Mouse (Mus musculus) C2C12 (cell line): ENCODE results near the gene Sox5. TPM values are rescaled to one million over a fixed set of nuclear protein-coding genes. Genes with fewer than 3 reads are reported as not detected.
"Not testable (repeated sequence)": the region's sequence is repeated elsewhere in the genome, so short reads cannot be mapped to it uniquely, and the experiment has no call there.

ENCODE experiments used
- H3K27me3 ChIP-seq: one replicate; pipeline ENCODE4 v1.6.1; 2011; ENCODE audit not compliant: control insufficient read depth, insufficient read depth, insufficient read length
- H3K36me3 ChIP-seq: one replicate; pipeline ENCODE4 v1.6.1; 2011; ENCODE audit not compliant: control insufficient read depth, insufficient read depth
- H3K4me3 ChIP-seq: one replicate; pipeline ENCODE4 v1.5.1; 2011; ENCODE audit warnings: mild to moderate bottlenecking, control low read depth; ENCODE audit not compliant: poor library complexity, insufficient read depth, severe bottlenecking
- H3K79me2 ChIP-seq: one replicate; pipeline ENCODE4 v1.6.1; 2011; ENCODE audit not compliant: control insufficient read depth, insufficient read depth
- H3K79me3 ChIP-seq: one replicate; pipeline ENCODE4 v1.6.1; 2011; ENCODE audit warnings: low read depth, control low read depth
- H3ac ChIP-seq: one replicate; pipeline ENCODE3; 2011; ENCODE audit warnings: low read depth; ENCODE audit not compliant: control insufficient read depth, insufficient read length
- CEBPB ChIP-seq: IDR thresholded peaks from one replicate; pipeline ENCODE4 v1.6.1; 2011; ENCODE audit warnings: low read depth, mild to moderate bottlenecking, control low read depth, moderate library complexity
- CTCF ChIP-seq: IDR thresholded peaks from one replicate; pipeline ENCODE4 v1.5.1; 2011; ENCODE audit not compliant: control insufficient read depth, insufficient read depth, insufficient read length
- FOSL1 ChIP-seq: IDR thresholded peaks from one replicate; pipeline ENCODE4 v1.8.0; 2011; ENCODE audit warnings: mild to moderate bottlenecking, low read length; ENCODE audit not compliant: poor library complexity, insufficient read depth, severe bottlenecking
- MAX ChIP-seq: IDR thresholded peaks from one replicate; pipeline ENCODE4 v1.6.1; 2011; ENCODE audit warnings: mild to moderate bottlenecking, control low read depth
- MYOD1 ChIP-seq: IDR thresholded peaks from one replicate; pipeline ENCODE4 v1.6.1; 2011; ENCODE audit warnings: low read depth; ENCODE audit not compliant: control insufficient read depth, insufficient read length
- MYOG ChIP-seq: IDR thresholded peaks from one replicate; pipeline ENCODE4 v1.6.1; 2011; ENCODE audit not compliant: control insufficient read depth, insufficient read length; ENCODE audit errors: extremely low read depth
- USF1 ChIP-seq: IDR thresholded peaks from one replicate; pipeline ENCODE4 v1.6.1; 2011; ENCODE audit warnings: low read depth, mild to moderate bottlenecking, control low read depth, moderate library complexity
- polyA plus RNA-seq: library from polyadenylated mRNA; unstranded; fragments of >200 nt; fragmentation: generic; extraction: Trizol; gene quantifications from one replicate; pipeline ENCODE4 v1.2.1, GENCODE M21; 2012; ENCODE audit warnings: missing spikeins

Gene Sox5
- polyA plus RNA-seq, 1 experiment: 0.07 TPM

GRCm38 (mm10) chr6:144197209-144198119 is 584.3 kb downstream of the Sox5 start:
- Histone ChIP-seq H3K79me2 (no peaks in the 10 kb centered on the region), H3ac (no peak overlapping the region), H3K4me3 (no peak overlapping the region), H3K27me3 (no peaks in the 10 kb centered on the region), H3K79me3 (no peaks in the 10 kb centered on the region), H3K36me3 (no peaks in the 10 kb centered on the region)
- TF ChIP-seq FOSL1: no peak
- no peak for TF ChIP-seq MYOD1
- TF ChIP-seq MYOG: no peak
- no peak for TF ChIP-seq CTCF
- no peak for TF ChIP-seq MAX
- no peak for TF ChIP-seq CEBPB
- no peak for TF ChIP-seq USF1

DNA sequence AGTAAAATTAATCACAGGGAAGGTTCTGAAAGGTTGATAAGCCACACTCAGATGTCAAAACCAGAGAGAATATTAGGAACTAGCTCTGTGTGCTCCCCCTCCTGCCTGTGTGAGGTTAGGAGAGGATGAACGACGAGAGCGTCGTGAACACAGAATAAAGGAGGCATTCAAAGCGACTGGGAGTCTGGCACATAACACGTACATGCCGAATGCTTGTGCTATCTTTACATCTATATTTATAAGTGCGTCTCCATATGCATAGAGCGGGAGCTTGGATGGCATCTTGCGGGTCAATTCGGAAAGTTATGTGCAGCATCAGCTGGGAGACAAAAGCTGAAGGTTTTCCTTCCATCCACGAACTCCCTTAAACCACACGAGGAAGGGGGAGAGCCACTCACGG is 585.8 kb downstream of the Sox5 start:
- Histone ChIP-seq H3K4me3 (no peak overlapping the region), H3K79me2 (no peaks in the 10 kb centered on the region), H3K36me3 (no peaks in the 10 kb centered on the region), H3K79me3 (no peaks in the 10 kb centered on the region), H3K27me3 (no peaks in the 10 kb centered on the region), H3ac (no peak overlapping the region)
- no peak for TF ChIP-seq USF1
- TF ChIP-seq MYOG: no peak
- no peak for TF ChIP-seq CTCF
- no peak for TF ChIP-seq MAX
- TF ChIP-seq CEBPB: no peak
- TF ChIP-seq FOSL1: no peak
- no peak for TF ChIP-seq MYOD1

DNA sequence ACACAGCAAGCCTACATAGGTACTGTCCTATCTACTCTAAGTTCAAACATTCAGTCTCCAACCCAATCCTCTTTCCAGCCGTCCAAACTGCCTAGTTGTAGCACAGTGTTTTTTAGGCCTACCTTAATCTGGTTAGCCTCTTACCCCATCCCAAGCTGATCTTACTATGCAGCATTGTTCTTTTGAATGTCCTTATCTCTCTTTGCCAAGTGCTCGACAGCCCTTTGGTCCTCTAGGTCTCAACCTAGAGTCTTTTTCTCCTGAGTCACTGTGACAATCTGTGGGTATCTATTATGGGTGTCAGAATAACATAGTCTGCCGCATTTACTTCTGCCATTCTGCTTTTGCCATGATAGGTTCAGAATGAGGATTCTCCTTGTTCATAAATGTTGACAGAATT is 598.7 kb downstream of the Sox5 start:
- TF ChIP-seq MYOD1 (no peak), FOSL1 (no peak), MAX (no peak), CEBPB (no peak), CTCF (no peak), MYOG (no peak), USF1 (no peak)
- H3ac ChIP-seq: no peak overlapping the region
- H3K4me3 ChIP-seq: no peak overlapping the region
- H3K27me3 ChIP-seq: no peaks in the 10 kb centered on the region
- H3K36me3 ChIP-seq: no peaks in the 10 kb centered on the region
- no peaks in the 10 kb centered on the region for H3K79me3 ChIP-seq
- H3K79me2 ChIP-seq: no peaks in the 10 kb centered on the region

DNA sequence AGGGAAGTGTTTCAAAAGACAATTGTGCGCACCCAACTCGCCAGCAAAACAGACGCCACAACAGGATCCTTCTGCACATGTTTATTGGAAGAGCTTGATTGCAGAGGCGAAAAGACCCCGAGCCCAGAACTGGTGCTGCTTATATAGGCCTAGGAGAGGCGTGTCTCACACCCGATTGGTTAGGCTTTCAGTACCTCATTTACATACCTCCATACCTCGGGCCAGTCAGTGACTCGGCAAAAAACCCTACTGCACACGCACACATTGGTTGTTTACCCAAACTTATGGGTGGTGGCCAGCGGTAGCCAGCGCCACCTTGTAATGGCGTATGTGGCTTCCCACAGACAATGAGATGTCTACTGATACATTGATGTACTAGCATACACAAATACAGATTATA is 599.3 kb downstream of the Sox5 start:
- H3K79me3 ChIP-seq, H3K36me3 ChIP-seq, H3K4me3 ChIP-seq, H3K27me3 ChIP-seq, H3ac ChIP-seq, H3K79me2 ChIP-seq: not testable (repeated sequence)

DNA sequence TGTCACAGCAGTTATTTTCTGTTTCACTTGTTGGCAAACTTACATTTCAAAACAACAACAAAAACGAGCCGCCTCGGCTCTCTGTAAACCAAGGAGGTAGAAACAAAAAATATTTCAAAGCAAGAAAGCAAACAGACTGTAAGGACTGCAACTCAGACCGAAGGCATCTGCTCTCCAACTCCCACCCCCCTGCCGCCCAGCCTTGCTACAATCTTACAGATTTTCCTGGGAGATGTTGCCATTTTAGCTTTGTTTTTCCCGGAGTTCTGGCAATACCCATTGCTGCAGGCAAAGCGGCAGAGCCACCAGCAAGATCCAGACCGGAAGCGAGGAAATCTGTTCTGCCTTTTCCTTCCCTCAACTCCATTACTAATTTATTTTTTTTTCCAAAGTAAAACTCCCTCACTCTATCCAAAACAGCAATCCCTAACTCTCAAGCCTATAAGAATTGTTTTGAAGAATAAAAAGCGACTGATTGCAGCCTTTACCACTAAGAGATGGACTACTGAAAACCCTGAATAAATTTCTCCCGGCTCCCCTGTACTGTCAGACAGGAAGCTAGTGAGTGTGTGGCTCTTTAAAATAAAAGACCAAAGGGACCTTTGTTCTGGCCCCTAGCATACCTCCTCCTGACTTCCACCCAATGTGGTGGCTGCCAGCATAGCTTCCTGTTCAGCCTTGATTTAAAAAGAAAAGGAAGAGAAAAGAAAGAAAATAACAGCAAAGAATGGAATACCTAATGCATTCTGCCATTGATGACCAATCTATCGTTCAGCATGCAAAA is 600.5 kb downstream of the Sox5 start:
- Histone ChIP-seq H3K79me2 (no peaks in the 10 kb centered on the region), H3K79me3 (no peaks in the 10 kb centered on the region), H3ac (no peak overlapping the region), H3K36me3 (no peaks in the 10 kb centered on the region), H3K27me3 (no peaks in the 10 kb centered on the region), H3K4me3 (no peak overlapping the region)
- TF ChIP-seq CEBPB (no peak), MYOG (no peak), MAX (no peak), CTCF (no peak), USF1 (no peak), FOSL1 (no peak), MYOD1 (no peak)

- Histone ChIP-seq H3K79me2 (no peaks in the 10 kb centered on the region), H3K79me3 (no peaks in the 10 kb centered on the region), H3K36me3 (no peaks in the 10 kb centered on the region), H3ac (no peak overlapping the region), H3K4me3 (no peak overlapping the region), H3K27me3 (no peaks in the 10 kb centered on the region)
- TF ChIP-seq FOSL1 (no peak), MAX (no peak), CTCF (no peak), MYOD1 (no peak), MYOG (no peak), CEBPB (no peak), USF1 (no peak)
Observed at GRCm38 (mm10) chr6:144179111-144179510, 602.7 kb downstream of the Sox5 start.
